Mouse (Mus musculus): ENCODE data around the gene Gm13040. TPM values are rescaled to one million over a fixed set of nuclear protein-coding genes. Genes with fewer than 3 reads are reported as not detected.
"Not testable (repeated sequence)": the region's sequence is repeated elsewhere in the genome, so short reads cannot be mapped to it uniquely, and the experiment has no call there.

The Gm13040 gene
- polyA plus RNA-seq (2015; fragmentation: Nextera tagmentation; extraction: Ambion mirVana): not detected in 2 replicates

DNA sequence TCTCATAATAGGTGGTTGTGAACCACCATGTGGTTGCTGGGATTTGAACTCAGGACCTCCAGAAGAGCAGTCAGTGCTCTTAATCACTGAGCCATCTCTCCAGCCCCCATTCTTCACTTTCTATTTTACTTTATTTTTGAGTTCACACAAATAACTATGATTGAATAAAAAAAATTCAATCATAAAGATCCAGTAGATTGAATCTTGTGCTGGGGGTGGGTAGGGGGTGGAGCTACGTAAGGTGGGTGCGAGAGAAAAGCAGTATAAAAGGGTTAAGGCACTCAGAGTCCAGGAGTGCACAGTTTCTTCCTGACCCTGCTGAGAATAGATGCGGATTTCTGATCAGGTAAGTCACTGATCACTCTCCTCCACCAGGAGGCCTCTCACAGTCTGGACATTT lies at the start of gene Gm13040:
Gene Gm13040 (plus strand): TSS at position 301 of the 400 bp plus-strand sequence.
- no CpG with 5 or more reads among the region's 3 CpGs for WGBS
- ATAC-seq (ENCODE audit: insufficient number of reproducible peaks, insufficient read depth, low FRiP score, low TSS enrichment, low read depth); H3K4me1 ChIP-seq; H3K36me3 ChIP-seq; H3K27ac ChIP-seq; H3K4me3 ChIP-seq; H3K9me3 ChIP-seq; H3K4me2 ChIP-seq; H3K27me3 ChIP-seq; H3K9ac ChIP-seq: not testable (repeated sequence)

- H3K9ac ChIP-seq: no peak within 1 kb of the TSS
- no peaks in the 10 kb centered on the region for H3K4me1 ChIP-seq
- ATAC-seq (ENCODE audit: insufficient number of reproducible peaks, insufficient read depth, low FRiP score, low TSS enrichment, low read depth): no peak
- no peaks in the 10 kb centered on the region for H3K27me3 ChIP-seq
- H3K4me3 ChIP-seq: no peak within 1 kb of the TSS
- no peaks in the 10 kb centered on the region for H3K9me3 ChIP-seq
- H3K36me3 ChIP-seq: no peaks in the 10 kb centered on the region
- no peak within 1 kb of the TSS for H3K4me2 ChIP-seq
- H3K27ac ChIP-seq: no peak within 1 kb of the TSS
- 74% methylated on average over 3 of the region's 3 CpGs for WGBS
Observed at GRCm38 (mm10) chr4:143511043-143511442, 24.7 kb upstream of the Gm13040 start, which contains the start of gene Gm13043. Gene Gm13043 (plus strand): TSS chr4:143511343.

DNA sequence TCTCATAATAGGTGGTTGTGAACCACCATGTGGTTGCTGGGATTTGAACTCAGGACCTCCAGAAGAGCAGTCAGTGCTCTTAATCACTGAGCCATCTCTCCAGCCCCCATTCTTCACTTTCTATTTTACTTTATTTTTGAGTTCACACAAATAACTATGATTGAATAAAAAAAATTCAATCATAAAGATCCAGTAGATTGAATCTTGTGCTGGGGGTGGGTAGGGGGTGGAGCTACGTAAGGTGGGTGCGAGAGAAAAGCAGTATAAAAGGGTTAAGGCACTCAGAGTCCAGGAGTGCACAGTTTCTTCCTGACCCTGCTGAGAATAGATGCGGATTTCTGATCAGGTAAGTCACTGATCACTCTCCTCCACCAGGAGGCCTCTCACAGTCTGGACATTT lies 15.6 kb downstream of the Gm13040 start, which contains the start of the genes BC080695 and Gm13057:
Gene BC080695 (plus strand): TSS at position 301 of the 400 bp plus-strand sequence.
Gene Gm13057 (plus strand): TSS at position 310 of the 400 bp plus-strand sequence.
- H3K9ac ChIP-seq; H3K4me2 ChIP-seq; H3K4me1 ChIP-seq; H3K4me3 ChIP-seq; H3K9me3 ChIP-seq; H3K27ac ChIP-seq; H3K36me3 ChIP-seq; ATAC-seq (ENCODE audit: insufficient number of reproducible peaks, insufficient read depth, low FRiP score, low TSS enrichment, low read depth); H3K27me3 ChIP-seq: not testable (repeated sequence)
- WGBS: no CpG with 5 or more reads among the region's 3 CpGs

Other genes with a start within 250 kb of the Gm13040 start
- gene Pdpn, start 236.4 kb upstream of the Gm13040 start, polyA plus RNA-seq (2015; fragmentation: Nextera tagmentation; extraction: Ambion mirVana): 31.1 and 39.6 TPM in 2 replicates
- gene Lrrc38, start 186.2 kb upstream of the Gm13040 start, polyA plus RNA-seq (2015; fragmentation: Nextera tagmentation; extraction: Ambion mirVana): not detected in 2 replicates
- gene Pramel1, start 141.5 kb upstream of the Gm13040 start, polyA plus RNA-seq (2015; fragmentation: Nextera tagmentation; extraction: Ambion mirVana): not detected in 2 replicates
- gene Pramef8, start 123.5 kb upstream of the Gm13040 start, polyA plus RNA-seq (2015; fragmentation: Nextera tagmentation; extraction: Ambion mirVana): 22.7 and 25.4 TPM in 2 replicates
- gene Oog4, start 85.6 kb upstream of the Gm13040 start, polyA plus RNA-seq (2015; fragmentation: Nextera tagmentation; extraction: Ambion mirVana): not detected in 2 replicates
- not detected in 2 replicates for gene Gm13043, start 24.6 kb upstream of the Gm13040 start, polyA plus RNA-seq (2015; fragmentation: Nextera tagmentation; extraction: Ambion mirVana)
- gene BC080695, start 15.7 kb downstream of the Gm13040 start, polyA plus RNA-seq (2015; fragmentation: Nextera tagmentation; extraction: Ambion mirVana): not detected in 2 replicates
- not detected in 2 replicates for gene Gm13057, start 15.8 kb downstream of the Gm13040 start, polyA plus RNA-seq (2015; fragmentation: Nextera tagmentation; extraction: Ambion mirVana)
- not detected in 2 replicates for gene Gm13083, start 79.0 kb downstream of the Gm13040 start, polyA plus RNA-seq (2015; fragmentation: Nextera tagmentation; extraction: Ambion mirVana)
- not detected in 2 replicates for gene Gm13088, start 121.3 kb downstream of the Gm13040 start, polyA plus RNA-seq (2015; fragmentation: Nextera tagmentation; extraction: Ambion mirVana)
- not detected in 2 replicates for gene Gm13089, start 166.8 kb downstream of the Gm13040 start, polyA plus RNA-seq (2015; fragmentation: Nextera tagmentation; extraction: Ambion mirVana)
- gene Gm13078, start 183.5 kb downstream of the Gm13040 start, polyA plus RNA-seq (2015; fragmentation: Nextera tagmentation; extraction: Ambion mirVana): not detected in 2 replicates

Data from embryonic facial prominence, embryonic 13.5 days (tissue).